9 mouse cellular contexts compared by ENCODE assay signal in the genomic region with DNA sequence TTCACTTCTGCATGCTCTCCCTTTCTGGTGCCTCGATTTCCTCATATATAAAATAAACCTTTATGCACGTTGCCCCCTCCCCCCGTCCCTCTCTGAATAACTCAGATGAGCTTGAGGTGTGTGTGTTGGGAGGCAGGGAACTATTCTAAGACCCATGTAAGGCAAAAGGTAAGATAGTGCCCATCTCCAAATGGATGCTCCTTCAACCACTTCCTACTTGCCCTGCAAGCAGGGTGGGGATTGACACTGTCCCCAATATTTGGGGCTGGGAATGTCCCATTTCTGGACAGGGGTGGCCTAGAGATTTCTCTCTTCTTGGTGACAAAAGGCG. TPM values are rescaled to one million over a fixed set of nuclear protein-coding genes. Genes with fewer than 3 reads are reported as not detected.
DNase-seq lines count a peak whose midpoint lies in the region; ATAC-seq and TF ChIP-seq lines count a peak whose summit lies in the region.
"Had no signal": no experiment of that assay in that cellular context is flagged by ENCODE, and none has a peak within 500 bp of the region (broad histone marks: within the 10 kb centered on the region; RNA-seq: fewer than 3 reads in every experiment).

No protein-coding gene starts in this region.

- 3% methylated on average over 4 of the region's 4 CpGs for WGBS in kidney, embryonic 14.5 days
- WGBS in embryonic facial prominence, embryonic 11.5 days, result 9% methylated on average over 4 of the region's 4 CpGs
- 2% methylated on average over 4 of the region's 4 CpGs for WGBS in hindbrain, postnatal 0 days
- 2% methylated on average over 4 of the region's 4 CpGs for WGBS in midbrain, embryonic 14.5 days

- peak; percentile 9; the same call in 1 of the 2 replicates for ATAC-seq in kidney, embryonic 14.5 days (ENCODE audit: low FRiP score, low TSS enrichment)
- ATAC-seq in embryonic facial prominence, embryonic 11.5 days (replicated peaks; ENCODE audit: insufficient number of reproducible peaks, low FRiP score, low TSS enrichment, low read depth), result peak; percentile 37
- no peak for ATAC-seq in hindbrain, postnatal 0 days
- ATAC-seq in midbrain, embryonic 14.5 days (ENCODE audit: low FRiP score, low TSS enrichment), result peak; percentile 9; the same call in 1 of the 2 replicates

- peak overlapping the region; percentile 91 for H3K4me2 ChIP-seq in kidney, embryonic 14.5 days (replicated peaks; ENCODE audit: low read depth, low read length)
- H3K4me2 ChIP-seq in embryonic facial prominence, embryonic 11.5 days (ENCODE audit: low read depth, low read length), result peak overlapping the region; percentile 89
- H3K4me2 ChIP-seq in hindbrain, postnatal 0 days (ENCODE audit: low read depth, low read length), result peak overlapping the region; percentile 57
- H3K4me2 ChIP-seq in midbrain, embryonic 14.5 days (ENCODE audit: low read length), result peak overlapping the region; percentile 81

- intact Hi-C loops in gastrocnemius, postnatal 36 days (cut with DNase I), result no loop called here

- H3K4me3 ChIP-seq in kidney, embryonic 14.5 days (ENCODE audit: low read length), result peak overlapping the region; percentile 50
- H3K4me3 ChIP-seq in embryonic facial prominence, embryonic 11.5 days (ENCODE audit: low read depth, low read length), result peak overlapping the region; percentile 58
- H3K4me3 ChIP-seq in hindbrain, postnatal 0 days (ENCODE audit: low read length), result peak overlapping the region; percentile 46
- H3K4me3 ChIP-seq in midbrain, embryonic 14.5 days (replicated peaks; ENCODE audit: low read depth, low read length), result peak overlapping the region; percentile 61

- no peak for DNase-seq in kidney, adult 18-20 months
- no peak for DNase-seq in embryonic facial prominence, embryonic 11.5 days (ENCODE audit: low spot score)
- no peak for DNase-seq in hindbrain, postnatal 0 days (ENCODE audit: low spot score)
- peak; percentile 41 for DNase-seq in midbrain, embryonic 14.5 days
- DNase-seq in layer of hippocampus, adult 9-11 months, result no peak
- DNase-seq in gastrocnemius, postnatal 36 days, result no peak
- DNase-seq in frontal cortex, postnatal 14 days (ENCODE audit: low spot score in 2 of 2), result no peak
- DNase-seq: kidney, adult 11 months had no signal

- H3K9ac ChIP-seq in kidney, embryonic 14.5 days (ENCODE audit: low read depth, low read length), result no peak overlapping the region
- peak overlapping the region; percentile 68; the same call in 1 of the 2 replicates for H3K9ac ChIP-seq in embryonic facial prominence, embryonic 11.5 days (replicated peaks; ENCODE audit: low read length)
- H3K9ac ChIP-seq in hindbrain, postnatal 0 days (replicated peaks; ENCODE audit: low read length), result 0 out of 2 replicates have a peak overlapping the region, but pooled peaks have one; percentile 38
- peak overlapping the region; percentile 76 for H3K9ac ChIP-seq in midbrain, embryonic 14.5 days (replicated peaks; ENCODE audit: low read length)

- H3K36me3 ChIP-seq in kidney, embryonic 14.5 days (ENCODE audit: control insufficient read depth, insufficient read depth, low read length), result no peaks in the 10 kb centered on the region
- H3K36me3 ChIP-seq in embryonic facial prominence, embryonic 11.5 days (replicated peaks; ENCODE audit: control insufficient read depth, insufficient read depth, low read depth, low read length), result no peaks in the 10 kb centered on the region
- H3K36me3 ChIP-seq in hindbrain, postnatal 0 days (ENCODE audit: insufficient read depth, low read length), result no peaks in the 10 kb centered on the region
- H3K36me3 ChIP-seq in midbrain, embryonic 14.5 days (ENCODE audit: control insufficient read depth, insufficient read depth, low read length), result no peaks in the 10 kb centered on the region

- no peak overlapping the region for H3K27ac ChIP-seq in kidney, embryonic 14.5 days (ENCODE audit: low read depth, low read length)
- H3K27ac ChIP-seq in embryonic facial prominence, embryonic 11.5 days (replicated peaks; ENCODE audit: low read depth, low read length), result no peak overlapping the region
- H3K27ac ChIP-seq in hindbrain, postnatal 0 days, result no peak overlapping the region
- peak overlapping the region; percentile 77; the same call in 1 of the 2 replicates for H3K27ac ChIP-seq in midbrain, embryonic 14.5 days (replicated peaks; ENCODE audit: low read depth, low read length)

- TF ChIP-seq CTCF in hindbrain, postnatal 0 days (IDR thresholded peaks at IDR 0.05; ENCODE audit: low read depth), result no peak

- H3K9me3 ChIP-seq in kidney, embryonic 14.5 days (ENCODE audit: control insufficient read depth, low read length), result peaks cover 11% of the 10 kb centered on the region; the same call in 1 of the 2 replicates
- no peaks in the 10 kb centered on the region for H3K9me3 ChIP-seq in embryonic facial prominence, embryonic 11.5 days (replicated peaks; ENCODE audit: control insufficient read depth, low read length)
- H3K9me3 ChIP-seq in hindbrain, postnatal 0 days (ENCODE audit: low read length), result no peaks in the 10 kb centered on the region
- 0 out of 2 replicates have a peak, but pooled peaks cover 9% of the 10 kb centered on the region for H3K9me3 ChIP-seq in midbrain, embryonic 14.5 days (ENCODE audit: control insufficient read depth, low read length)

- H3K4me1 ChIP-seq in kidney, embryonic 14.5 days (ENCODE audit: control insufficient read depth, insufficient read depth, low read length), result peaks cover 12% of the 10 kb centered on the region; the same call in 1 of the 2 replicates
- H3K4me1 ChIP-seq in embryonic facial prominence, embryonic 11.5 days (ENCODE audit: control insufficient read depth, insufficient read depth, low read length), result peaks cover 4% of the 10 kb centered on the region; the same call in 1 of the 2 replicates
- no peaks in the 10 kb centered on the region for H3K4me1 ChIP-seq in hindbrain, postnatal 0 days (ENCODE audit: insufficient read depth, low read length)
- peaks cover 16% of the 10 kb centered on the region for H3K4me1 ChIP-seq in midbrain, embryonic 14.5 days (ENCODE audit: control insufficient read depth, insufficient read depth, low read length)

- peaks cover 54% of the 10 kb centered on the region for H3K27me3 ChIP-seq in kidney, embryonic 14.5 days (ENCODE audit: control insufficient read depth, insufficient read depth, low read length)
- H3K27me3 ChIP-seq in embryonic facial prominence, embryonic 11.5 days (ENCODE audit: control insufficient read depth, insufficient read depth, low read length), result peaks cover 34% of the 10 kb centered on the region
- peaks cover 10% of the 10 kb centered on the region; the same call in 1 of the 2 replicates for H3K27me3 ChIP-seq in hindbrain, postnatal 0 days (ENCODE audit: insufficient read depth, low read length)
- H3K27me3 ChIP-seq in midbrain, embryonic 14.5 days (ENCODE audit: control insufficient read depth, insufficient read depth, low read length), result 0 out of 2 replicates have a peak, but pooled peaks cover 10% of the 10 kb centered on the region

RNA-seq across cellular contexts. Expression of gene Tox2, which starts 0.4 kb away (rescaled TPM):
- 1.2 and 2.9 TPM in 2 replicates for polyA plus RNA-seq in kidney, embryonic 14.5 days (2014; fragmentation: Nextera tagmentation; extraction: Ambion mirVana)
- 10.8 and 13.2 TPM in 2 replicates for polyA plus RNA-seq in embryonic facial prominence, embryonic 11.5 days (2014; fragmentation: Nextera tagmentation; extraction: Ambion mirVana)
- 4.3 and 5.0 TPM in 2 replicates for total RNA-seq in hindbrain, postnatal 0 days (2014; rRNA removed)
- polyA plus RNA-seq in hindbrain, postnatal 0 days (2015; fragmentation: Nextera tagmentation; extraction: Ambion mirVana), result 15.2 and 19.1 TPM in 2 replicates
- polyA plus RNA-seq in midbrain, embryonic 14.5 days (2014; fragmentation: Nextera tagmentation; extraction: Ambion mirVana), result 36.7 and 46.8 TPM in 2 replicates
- total RNA-seq in gastrocnemius, postnatal 36 days (2021), result under 1 TPM in 1 of 2 experiments, not detected in 1; 0.20 TPM
